Mouse (Mus musculus) stomach, embryonic 16.5 days (tissue): ENCODE data around the gene Erbin. TPM values are rescaled to one million over a fixed set of nuclear protein-coding genes. Genes with fewer than 3 reads are reported as not detected.

ENCODE experiments used
- ATAC-seq: fragments of 200-750 bp; cut with Nextera tagmentation; 2 replicates; pipeline ENCODE4 v1.8.0; 2017; ENCODE audit warnings: moderate number of reproducible peaks, moderate TSS enrichment; ENCODE audit not compliant: insufficient read depth, low FRiP score
- H3K27ac ChIP-seq: fragments of 300-500 bp; sonication (generic); 2 replicates; pipeline ENCODE4 v1.5.1; 2014; ENCODE audit warnings: low read length
- H3K27me3 ChIP-seq: fragments of 300-500 bp; sonication (generic); 2 replicates; pipeline ENCODE4 v1.6.1; 2014; ENCODE audit warnings: low read length, control low read depth, mixed read lengths; ENCODE audit not compliant: control insufficient read depth, insufficient read depth
- H3K36me3 ChIP-seq: fragments of 300-500 bp; sonication (generic); 2 replicates; pipeline ENCODE4 v1.6.1; 2014; ENCODE audit warnings: low read length; ENCODE audit not compliant: control insufficient read depth, insufficient read depth
- H3K4me1 ChIP-seq: fragments of 300-500 bp; sonication (generic); 2 replicates; pipeline ENCODE4 v1.6.1; 2014; ENCODE audit warnings: low read length, control low read depth, mixed read lengths; ENCODE audit not compliant: control insufficient read depth, insufficient read depth
- H3K4me2 ChIP-seq: fragments of 300-500 bp; sonication (generic); 2 replicates; pipeline ENCODE4 v1.6.1; 2014; ENCODE audit warnings: low read depth, low read length, mixed read lengths
- H3K4me3 ChIP-seq: fragments of 300-500 bp; sonication (generic); replicated peaks from 2 replicates; pipeline ENCODE4 v1.5.1; 2014; ENCODE audit warnings: mild to moderate bottlenecking, low read length
- H3K9ac ChIP-seq: fragments of 300-500 bp; sonication (generic); 2 replicates; pipeline ENCODE4 v1.6.1; 2014; ENCODE audit warnings: low read length
- H3K9me3 ChIP-seq: fragments of 300-500 bp; sonication (generic); replicated peaks from 2 replicates; pipeline ENCODE4 v1.6.1; 2016; ENCODE audit warnings: low read length, control low read depth; ENCODE audit not compliant: control insufficient read depth
- WGBS: fragments of 180-500 bp; shearing (Covaris S2); extraction: QIAGEN DNeasy Blood & Tissue Kit; methylation state at CpG from one replicate; pipeline ENCODE4 v1.1.7; 2014; 5-methylcytosine and 5-hydroxymethylcytosine counted together
- polyA plus RNA-seq: library from polyadenylated mRNA; unstranded; fragments of >200 nt; fragmentation: Nextera tagmentation; extraction: Ambion mirVana; gene quantifications from 2 replicates; pipeline ENCODE4 v1.2.1, GENCODE M21; 2015

Erbin gene
- polyA plus RNA-seq, 1 experiment from 2014 or later, result 18.3 TPM

- Histone ChIP-seq H3K36me3 (no peaks in the 10 kb centered on the region), H3K9me3 (no peaks in the 10 kb centered on the region), H3K4me3 (no peak overlapping the region), H3K4me2 (no peak overlapping the region), H3K27me3 (no peaks in the 10 kb centered on the region), H3K4me1 (0 out of 2 replicates have a peak, but pooled peaks cover 7% of the 10 kb centered on the region), H3K27ac (peak overlapping the region; percentile 5; the same call in 1 of the 2 replicates), H3K9ac (no peak overlapping the region)
- ATAC-seq, result peak; percentile 81
- WGBS, result 36% methylated on average over 8 of the region's 8 CpGs
Measured at GRCm38 (mm10) chr13:103957175-103957940, 37.0 kb upstream of the Erbin start.

DNA sequence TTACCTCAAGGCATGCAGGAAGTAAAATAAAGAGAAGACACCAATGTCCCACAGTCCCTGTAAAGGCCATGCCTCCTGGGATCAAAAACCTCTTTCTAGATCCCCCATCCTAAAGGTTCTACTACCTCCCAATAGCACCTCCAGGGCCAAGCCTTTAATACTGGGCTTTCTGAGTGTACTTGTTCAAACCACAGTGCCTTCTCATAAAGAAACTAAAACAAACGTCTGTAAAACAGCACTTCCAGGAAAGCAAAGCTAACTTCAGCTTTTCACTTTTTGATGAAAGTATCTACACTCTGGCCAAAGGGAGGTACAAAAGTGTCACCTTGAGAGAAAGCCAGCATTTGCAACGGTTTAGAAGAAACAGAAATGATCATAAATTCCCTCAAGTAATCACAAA lies 35.3 kb upstream of the Erbin start:
- no peak for ATAC-seq
- H3K9ac ChIP-seq, result no peak overlapping the region
- no peaks in the 10 kb centered on the region for H3K9me3 ChIP-seq
- H3K4me2 ChIP-seq, result no peak overlapping the region
- H3K27me3 ChIP-seq, result no peaks in the 10 kb centered on the region
- H3K4me1 ChIP-seq, result 0 out of 2 replicates have a peak, but pooled peaks cover 7% of the 10 kb centered on the region
- H3K4me3 ChIP-seq, result no peak overlapping the region
- H3K27ac ChIP-seq, result no peak overlapping the region
- no peaks in the 10 kb centered on the region for H3K36me3 ChIP-seq
- WGBS, result 45% methylated on average over 2 of the region's 2 CpGs

DNA sequence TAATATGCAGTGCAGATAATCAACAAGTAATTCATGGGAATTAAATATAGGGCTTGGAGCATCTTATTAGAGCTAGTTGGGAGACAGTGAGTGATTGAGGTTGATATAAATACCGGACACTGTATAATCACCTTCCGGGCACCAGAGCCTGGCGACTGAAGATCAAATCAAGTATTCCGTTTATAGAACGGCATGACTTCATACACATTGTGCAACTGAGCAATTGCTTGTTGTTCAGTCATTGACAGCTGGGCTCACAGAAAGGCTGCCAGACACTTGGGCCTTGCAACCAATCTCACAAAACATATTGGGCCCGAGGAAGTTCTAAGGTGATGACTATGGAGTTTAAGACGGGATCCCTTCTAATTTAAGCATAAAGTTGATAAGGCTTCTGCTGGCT lies 31.1 kb upstream of the Erbin start:
- Histone ChIP-seq H3K4me3 (no peak overlapping the region), H3K36me3 (no peaks in the 10 kb centered on the region), H3K9ac (no peak overlapping the region), H3K4me1 (no peaks in the 10 kb centered on the region), H3K9me3 (no peaks in the 10 kb centered on the region), H3K27ac (no peak overlapping the region), H3K27me3 (no peaks in the 10 kb centered on the region), H3K4me2 (no peak overlapping the region)
- ATAC-seq, result no peak
- WGBS, result 80% methylated on average over 7 of the region's 7 CpGs

GRCm38 (mm10) chr13:103940796-103941195 lies 20.5 kb upstream of the Erbin start:
- ATAC-seq, result no peak
- H3K27me3 ChIP-seq, result no peaks in the 10 kb centered on the region
- H3K4me1 ChIP-seq, result no peaks in the 10 kb centered on the region
- WGBS, result 51% methylated on average over 2 of the region's 2 CpGs
- no peak overlapping the region for H3K4me2 ChIP-seq
- no peak overlapping the region for H3K9ac ChIP-seq
- no peak overlapping the region for H3K27ac ChIP-seq
- no peak overlapping the region for H3K4me3 ChIP-seq
- no peaks in the 10 kb centered on the region for H3K9me3 ChIP-seq
- H3K36me3 ChIP-seq, result no peaks in the 10 kb centered on the region

DNA sequence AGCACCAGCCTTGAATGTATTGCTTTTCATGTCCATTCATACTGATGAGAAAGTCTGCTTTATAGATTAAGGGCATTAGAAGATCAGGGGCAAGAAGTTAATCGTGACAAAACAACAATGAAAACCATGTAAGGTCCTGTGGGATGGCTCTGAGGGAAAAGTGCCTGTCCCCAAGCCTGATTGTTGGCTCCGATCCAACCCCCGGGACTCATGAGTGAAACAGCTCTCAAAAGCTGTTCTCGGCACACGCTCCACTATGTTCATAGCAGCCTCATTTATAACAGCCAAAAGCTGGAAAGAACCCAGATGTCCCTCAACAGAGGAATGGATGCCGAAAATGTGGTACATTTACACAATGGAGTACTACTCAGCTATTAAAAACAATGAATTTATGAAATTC lies 4.3 kb upstream of the Erbin start:
- WGBS, result 53% methylated on average over 6 of the region's 6 CpGs

DNA sequence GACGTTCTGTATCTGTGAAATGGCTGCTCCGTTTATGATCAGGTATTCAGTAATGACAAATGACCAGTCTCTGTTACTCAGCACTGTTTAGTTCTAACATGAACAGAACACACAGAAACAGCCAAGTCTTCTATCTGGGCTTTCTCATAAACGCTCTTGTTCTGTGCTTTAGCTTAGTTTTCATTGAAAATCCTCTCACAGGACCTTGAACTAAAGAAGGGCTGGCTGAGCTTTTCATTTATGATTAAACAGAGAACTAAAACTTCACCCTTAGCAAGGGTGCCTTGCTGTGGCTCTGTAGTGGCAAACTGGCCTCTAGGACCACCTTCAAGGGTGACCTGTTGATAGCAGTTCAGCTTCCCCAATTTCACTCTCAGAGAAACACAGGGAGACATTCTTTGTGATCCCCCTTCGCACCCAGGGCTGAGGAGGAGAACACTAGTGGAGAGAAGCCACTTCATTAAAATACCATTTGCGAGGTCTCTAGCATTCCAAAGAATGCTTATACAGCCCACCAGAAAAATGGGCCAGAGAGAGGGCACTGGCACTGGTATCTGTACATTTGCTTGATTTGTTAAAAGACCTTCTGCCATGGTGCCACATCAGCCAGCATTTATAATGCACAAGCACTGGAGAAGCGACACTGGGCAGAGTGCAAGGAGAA lies 3.2 kb upstream of the Erbin start:
- ATAC-seq, result no peak
- no peak overlapping the region for H3K4me2 ChIP-seq
- peak overlapping the region; percentile 40; the same call in 1 of the 2 replicates for H3K27ac ChIP-seq
- H3K9me3 ChIP-seq, result no peaks in the 10 kb centered on the region
- WGBS, result 57% methylated on average over 6 of the region's 6 CpGs
- H3K4me1 ChIP-seq, result peaks cover 18% of the 10 kb centered on the region
- no peak overlapping the region for H3K4me3 ChIP-seq
- no peaks in the 10 kb centered on the region for H3K36me3 ChIP-seq
- no peak overlapping the region for H3K9ac ChIP-seq
- H3K27me3 ChIP-seq, result no peaks in the 10 kb centered on the region

More for the DNA sequence above, 4.3 kb upstream of the Erbin start:
- Histone ChIP-seq H3K9ac (no peak overlapping the region), H3K9me3 (no peaks in the 10 kb centered on the region), H3K4me2 (no peak overlapping the region), H3K36me3 (no peaks in the 10 kb centered on the region), H3K27ac (no peak overlapping the region), H3K4me1 (peaks cover 18% of the 10 kb centered on the region), H3K27me3 (no peaks in the 10 kb centered on the region), H3K4me3 (no peak overlapping the region)
- no peak for ATAC-seq

GRCm38 (mm10) chr13:103921831-103922380 lies 1.6 kb upstream of the Erbin start:
- H3K9ac ChIP-seq, result peak overlapping the region; percentile 100
- H3K36me3 ChIP-seq, result no peaks in the 10 kb centered on the region
- H3K9me3 ChIP-seq, result no peaks in the 10 kb centered on the region
- H3K4me2 ChIP-seq, result peak overlapping the region; percentile 66
- 10% methylated on average over 11 of the region's 11 CpGs for WGBS
- H3K4me3 ChIP-seq, result peak overlapping the region; percentile 85
- H3K4me1 ChIP-seq, result peaks cover 20% of the 10 kb centered on the region
- peak overlapping the region; percentile 100 for H3K27ac ChIP-seq
- ATAC-seq, result no peak; the same call in 1 of the 2 replicates
- no peaks in the 10 kb centered on the region for H3K27me3 ChIP-seq

DNA sequence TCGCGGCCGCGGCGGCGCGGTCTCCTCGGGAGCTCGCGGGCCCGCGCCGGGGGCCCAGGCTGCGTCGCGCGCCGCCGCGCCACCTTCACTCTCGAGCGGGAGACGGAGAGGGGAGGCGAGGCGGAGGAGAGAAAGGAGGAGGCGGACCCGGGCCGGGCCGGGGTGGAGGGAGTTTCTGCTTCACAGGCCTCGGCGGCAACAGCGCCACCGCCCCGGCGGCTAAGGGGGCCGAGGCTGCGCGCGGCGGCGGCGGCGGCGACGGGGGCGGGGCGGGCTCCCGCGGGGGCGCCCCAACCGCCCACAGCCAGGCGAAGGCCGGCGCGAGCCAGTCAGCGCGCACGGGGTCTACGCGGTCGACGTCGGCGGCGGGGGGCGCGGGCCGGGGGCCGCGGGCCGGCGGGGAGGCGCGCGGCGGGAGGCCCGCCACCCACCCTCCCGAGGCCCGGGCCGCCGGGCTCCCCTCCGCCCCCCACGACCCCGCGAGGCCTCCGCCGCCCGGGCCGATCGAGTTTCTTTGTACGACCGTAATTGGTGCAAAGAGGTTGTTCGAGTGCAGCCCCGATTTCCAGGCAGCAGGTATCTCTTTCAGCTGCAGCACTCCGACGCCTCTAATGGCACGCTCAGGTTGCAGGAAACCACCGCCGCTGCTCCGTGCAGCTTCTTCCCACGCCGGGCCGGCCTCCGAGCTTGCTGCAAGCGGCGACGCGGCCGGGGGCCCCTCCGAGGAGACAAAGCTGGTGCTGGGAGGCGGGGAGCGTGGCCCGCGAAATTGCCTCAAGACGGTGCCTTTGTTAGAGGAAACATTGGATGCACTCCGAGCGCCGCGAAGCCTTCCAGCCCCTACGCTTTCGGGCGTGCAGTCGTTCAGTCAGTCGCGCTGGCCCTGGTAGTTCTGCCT lies 868 bp upstream of the Erbin start:
- Histone ChIP-seq H3K4me2 (peak overlapping the region; percentile 66), H3K27ac (peak overlapping the region; percentile 100), H3K27me3 (no peaks in the 10 kb centered on the region), H3K9ac (peak overlapping the region; percentile 100), H3K4me1 (peaks cover 25% of the 10 kb centered on the region), H3K36me3 (no peaks in the 10 kb centered on the region), H3K9me3 (no peaks in the 10 kb centered on the region), H3K4me3 (peak overlapping the region; percentile 85)
- peak; percentile 91 for ATAC-seq
- WGBS, result under 1% methylated on average over 85 of the region's 125 CpGs
